Mouse (Mus musculus): ENCODE measurements around the gene Gm960.

DNA sequence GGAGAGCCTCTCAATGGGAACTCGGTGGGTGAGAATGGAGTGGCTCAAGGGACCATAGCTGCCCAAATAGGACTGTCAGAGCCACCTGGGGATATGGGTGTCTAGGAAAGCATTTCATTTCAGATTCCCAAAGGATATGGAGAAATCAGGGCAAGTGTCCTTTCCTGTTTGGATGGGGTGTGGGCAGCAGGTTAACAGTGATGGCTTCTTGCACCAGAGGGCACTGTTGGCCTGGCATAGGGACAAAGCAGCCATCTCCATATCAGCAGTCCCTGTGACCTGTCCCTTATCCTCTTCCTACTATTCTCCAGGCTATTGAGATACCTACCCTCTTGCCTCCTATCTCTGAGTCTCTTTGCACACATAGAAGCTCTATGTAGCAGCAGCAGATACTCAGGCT is 109.4 kb downstream of the Gm960 start:
- TF ChIP-seq CTCF (IDR thresholded peaks at IDR 0.05; ENCODE audit: control insufficient read depth, insufficient read depth, insufficient replicate concordance, low read depth, low read length) (peak; percentile 30; the same call in 1 of the 2 replicates), POLR2A (IDR thresholded peaks at IDR 0.05; ENCODE audit: control insufficient read depth, low read depth, low read length) (no peak)
